Mouse (Mus musculus) kidney, adult 2 months (tissue): Measurements from ENCODE around the gene Slc12a8. TPM values are rescaled to one million over a fixed set of nuclear protein-coding genes. Genes with fewer than 3 reads are reported as not detected.

Experiments used
- DNase-seq: peaks from one replicate; pipeline ENCODE4 v3.0.0; 2021
- H3K27ac ChIP-seq: fragments of 200-500 bp; 2 replicates; pipeline ENCODE4 v1.5.1; 2012; ENCODE audit warnings: low read depth, low read length, control low read depth, inconsistent platforms; ENCODE audit not compliant: insufficient read depth
- H3K27me3 ChIP-seq: fragments of 200-500 bp; replicated peaks from 2 replicates; pipeline ENCODE4 v1.6.1; 2012; ENCODE audit warnings: mild to moderate bottlenecking, moderate library complexity, low read length, inconsistent platforms; ENCODE audit not compliant: control insufficient read depth, insufficient read depth
- H3K36me3 ChIP-seq: fragments of 200-500 bp; 2 replicates; pipeline ENCODE4 v1.6.1; 2012; ENCODE audit warnings: mild to moderate bottlenecking, moderate library complexity, low read length, inconsistent platforms; ENCODE audit not compliant: control insufficient read depth, insufficient read depth
- H3K4me1 ChIP-seq: fragments of 200-500 bp; 2 replicates; pipeline ENCODE4 v1.6.1; 2011; ENCODE audit warnings: low read length; ENCODE audit not compliant: control insufficient read depth, insufficient read depth
- H3K4me3 ChIP-seq: fragments of 200-500 bp; 2 replicates; pipeline ENCODE4 v1.5.1; 2011; ENCODE audit warnings: mild to moderate bottlenecking, low read depth, low read length, control low read depth; ENCODE audit not compliant: insufficient read depth
- CTCF ChIP-seq: fragments of 200-500 bp; conservative IDR thresholded peaks from 2 replicates; pipeline ENCODE4 v1.5.1; 2011; ENCODE audit warnings: low read depth, mild to moderate bottlenecking, control low read depth, low read length, moderate library complexity, mixed read lengths; ENCODE audit not compliant: insufficient read depth, insufficient read length
- POLR2A ChIP-seq: fragments of 200-500 bp; IDR thresholded peaks from one replicate; pipeline ENCODE4 v1.6.1; 2011; ENCODE audit warnings: low read depth, low read length, control low read depth
- WGBS: fragments of 180-500 bp; shearing (Covaris S2); methylation state at CpG from one replicate; pipeline ENCODE4 v1.1.7; 2018; 5-methylcytosine and 5-hydroxymethylcytosine counted together
- polyA plus RNA-seq: library from polyadenylated mRNA; depleted of rRNA; stranded (reverse); fragments of >200 nt; gene quantifications from 2 replicates; pipeline ENCODE4 v1.2.3, GENCODE M21; 2012

The Slc12a8 gene
- polyA plus RNA-seq, 1 experiment: 0.50 TPM

DNA sequence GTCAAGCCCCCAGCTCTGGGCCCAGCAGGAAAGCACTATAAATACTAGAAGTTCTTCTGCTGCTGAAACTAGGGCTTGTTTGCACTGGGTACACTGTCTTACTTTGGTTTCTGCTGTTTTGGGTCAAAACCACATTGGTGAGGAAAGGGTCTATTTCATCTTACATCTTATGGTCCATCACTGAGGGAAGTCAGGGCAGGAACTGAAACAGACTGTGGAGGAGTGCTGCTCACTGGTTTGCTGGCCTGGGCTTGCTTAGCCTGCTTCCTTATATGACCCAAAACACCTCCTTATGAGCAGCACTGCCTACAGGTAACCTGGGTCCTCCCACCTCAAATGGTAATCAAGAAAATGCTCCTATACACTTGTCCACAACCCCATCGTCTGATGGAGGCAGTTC, 176.4 kb downstream of the Slc12a8 start:
- Histone ChIP-seq H3K4me1 (0 out of 2 replicates have a peak, but pooled peaks cover 3% of the 10 kb centered on the region), H3K27ac (no peak overlapping the region), H3K27me3 (no peaks in the 10 kb centered on the region), H3K4me3 (no peak overlapping the region), H3K36me3 (no peaks in the 10 kb centered on the region)
- no peak for TF ChIP-seq POLR2A
- no peak for TF ChIP-seq CTCF
- 59% methylated on average over 1 of the region's 1 CpGs for WGBS
- DNase-seq: no peak

DNA sequence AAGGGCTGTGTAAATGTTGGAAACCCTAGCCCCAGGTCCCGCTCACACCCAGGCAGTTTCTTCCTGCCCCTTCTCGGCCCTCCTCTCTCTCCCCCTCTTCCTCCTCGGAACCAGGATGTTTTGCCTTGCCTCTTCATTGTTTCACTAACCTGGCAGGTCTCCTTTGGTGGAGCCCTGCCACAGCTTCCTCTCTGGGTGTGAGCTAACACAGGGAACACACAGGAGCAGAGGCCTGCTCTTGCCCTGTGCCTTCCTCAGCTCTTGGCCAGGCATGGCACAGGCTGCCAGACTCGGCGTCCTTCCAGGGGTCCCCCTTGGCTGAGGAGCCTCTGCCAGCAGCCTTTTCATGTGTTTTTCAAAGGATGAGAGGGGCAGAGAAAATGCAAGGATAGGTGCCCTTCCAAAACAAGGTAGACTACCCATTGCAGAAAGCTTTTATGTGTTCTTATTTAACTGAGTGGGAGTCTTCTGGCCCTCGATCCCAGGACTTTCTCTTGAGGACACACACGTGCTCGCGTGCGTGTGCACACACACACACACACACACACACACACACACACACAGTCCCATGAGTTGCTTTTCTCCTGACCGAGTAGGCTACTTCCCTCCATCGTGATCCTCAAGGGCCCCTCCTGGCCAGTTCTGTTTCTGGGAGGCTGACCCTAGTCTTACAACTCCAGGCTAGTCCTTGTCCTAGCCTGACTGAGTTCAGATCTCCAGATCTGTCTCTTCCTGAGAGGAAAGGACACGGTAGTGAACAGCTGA, 179.9 kb downstream of the Slc12a8 start:
- DNase-seq: peak; percentile 72

GRCm38 (mm10) chr16:33697576-33698276, 180.6 kb downstream of the Slc12a8 start:
- no peak for TF ChIP-seq POLR2A
- no peak for TF ChIP-seq CTCF
- H3K27me3 ChIP-seq: no peaks in the 10 kb centered on the region
- WGBS: 58% methylated on average over 9 of the region's 9 CpGs
- H3K27ac ChIP-seq: peak overlapping the region; percentile 70
- H3K36me3 ChIP-seq: no peaks in the 10 kb centered on the region
- DNase-seq: peak; percentile 23
- H3K4me3 ChIP-seq: no peak overlapping the region
- 0 out of 2 replicates have a peak, but pooled peaks cover 3% of the 10 kb centered on the region for H3K4me1 ChIP-seq

More for the DNA sequence above, 179.9 kb downstream of the Slc12a8 start:
- TF ChIP-seq POLR2A (no peak), CTCF (no peak)
- Histone ChIP-seq H3K36me3 (no peaks in the 10 kb centered on the region), H3K4me1 (0 out of 2 replicates have a peak, but pooled peaks cover 3% of the 10 kb centered on the region), H3K27me3 (no peaks in the 10 kb centered on the region), H3K27ac (peak overlapping the region; percentile 70), H3K4me3 (no peak overlapping the region)
- 66% methylated on average over 13 of the region's 13 CpGs for WGBS

DNA sequence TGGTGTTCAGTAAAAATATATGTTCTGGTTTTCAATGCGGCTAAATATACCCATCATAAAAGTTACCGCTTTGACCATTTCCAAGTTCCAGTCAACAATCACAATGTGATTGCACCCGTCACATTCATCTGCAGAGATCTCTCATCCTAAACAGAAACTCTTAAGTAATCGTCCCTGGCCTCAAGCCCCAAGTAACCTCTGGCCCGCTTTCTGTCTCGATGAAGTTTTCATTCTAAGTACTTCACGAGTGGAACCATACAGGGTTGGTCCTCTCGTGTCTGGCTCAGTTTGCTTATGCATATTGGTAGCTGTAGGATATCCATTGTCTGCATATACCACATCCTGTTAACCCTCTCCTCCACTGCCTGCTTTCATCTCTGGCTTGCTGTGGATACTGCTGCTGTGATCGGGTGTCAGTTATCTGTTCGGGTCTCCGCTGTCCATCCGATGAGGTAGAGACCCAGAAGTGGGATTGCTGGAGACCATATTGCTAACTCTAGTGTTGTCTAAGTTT, 181.2 kb downstream of the Slc12a8 start:
- H3K4me1 ChIP-seq: 0 out of 2 replicates have a peak, but pooled peaks cover 3% of the 10 kb centered on the region
- 64% methylated on average over 12 of the region's 12 CpGs for WGBS
- no peaks in the 10 kb centered on the region for H3K27me3 ChIP-seq
- no peak for DNase-seq
- peak overlapping the region; percentile 70; the same call in 1 of the 2 replicates for H3K27ac ChIP-seq
- no peaks in the 10 kb centered on the region for H3K36me3 ChIP-seq
- TF ChIP-seq POLR2A: no peak
- no peak for TF ChIP-seq CTCF
- H3K4me3 ChIP-seq: no peak overlapping the region

GRCm38 (mm10) chr16:33700584-33700983, 183.5 kb downstream of the Slc12a8 start:
- no peaks in the 10 kb centered on the region for H3K27me3 ChIP-seq
- H3K36me3 ChIP-seq: no peaks in the 10 kb centered on the region
- H3K27ac ChIP-seq: no peak overlapping the region
- TF ChIP-seq CTCF (no peak), POLR2A (no peak)
- no peak overlapping the region for H3K4me3 ChIP-seq
- WGBS: 58% methylated on average over 5 of the region's 5 CpGs
- H3K4me1 ChIP-seq: 0 out of 2 replicates have a peak, but pooled peaks cover 3% of the 10 kb centered on the region
- DNase-seq: no peak

DNA sequence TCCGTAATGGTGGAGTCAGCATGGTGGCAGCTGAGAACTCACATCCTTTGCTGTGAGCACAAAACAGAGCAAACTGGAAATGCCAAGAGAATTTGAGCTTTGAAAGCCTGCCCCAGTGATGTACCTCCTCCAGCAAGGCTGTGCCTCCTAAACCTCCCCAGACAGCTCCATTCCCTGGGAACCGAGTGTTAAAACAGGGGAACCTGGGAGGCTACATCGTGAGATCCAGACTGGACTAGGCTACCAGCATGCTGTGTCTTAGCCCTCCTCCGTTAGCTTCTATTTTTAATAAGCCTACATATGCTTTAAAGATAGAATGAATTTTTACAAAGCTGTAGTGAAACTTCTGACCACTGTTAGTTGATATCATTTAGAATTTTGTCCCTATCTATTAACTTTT, 184.7 kb downstream of the Slc12a8 start:
- no peaks in the 10 kb centered on the region for H3K27me3 ChIP-seq
- 0 out of 2 replicates have a peak, but pooled peaks cover 3% of the 10 kb centered on the region for H3K4me1 ChIP-seq
- TF ChIP-seq POLR2A (no peak), CTCF (no peak)
- no peaks in the 10 kb centered on the region for H3K36me3 ChIP-seq
- H3K4me3 ChIP-seq: no peak overlapping the region
- DNase-seq: no peak
- 82% methylated on average over 4 of the region's 4 CpGs for WGBS
- H3K27ac ChIP-seq: no peak overlapping the region

DNA sequence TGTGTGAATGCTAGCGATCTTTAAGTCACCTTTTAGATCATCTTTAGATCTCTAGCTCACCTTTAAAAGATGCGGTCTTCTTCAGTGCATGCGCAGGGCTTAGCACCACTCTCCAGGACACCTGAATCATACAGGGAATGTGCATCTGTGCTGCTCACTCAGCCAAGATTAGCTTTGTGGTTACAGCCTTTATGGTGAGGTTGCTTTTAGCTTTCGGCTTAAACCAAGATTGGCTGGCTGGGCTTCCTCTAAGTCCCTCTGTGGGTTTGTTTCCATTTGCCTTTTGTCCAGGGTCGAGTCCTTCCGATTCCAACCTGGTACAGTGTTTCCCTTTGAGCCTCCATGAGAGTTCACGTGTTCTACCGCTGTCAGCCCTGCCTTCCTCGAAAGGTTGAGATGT, 187.2 kb downstream of the Slc12a8 start:
- Histone ChIP-seq H3K27ac (no peak overlapping the region), H3K4me1 (no peaks in the 10 kb centered on the region), H3K4me3 (no peak overlapping the region), H3K27me3 (no peaks in the 10 kb centered on the region), H3K36me3 (no peaks in the 10 kb centered on the region)
- WGBS: 78% methylated on average over 9 of the region's 9 CpGs
- TF ChIP-seq POLR2A: no peak
- no peak for TF ChIP-seq CTCF
- no peak for DNase-seq
